ENCODE assay signal across 14 mouse cellular contexts in genomic region chr7:98174883-98175755, GRCm38 (mm10). TPM values are rescaled to one million over a fixed set of nuclear protein-coding genes. Genes with fewer than 3 reads are reported as not detected.
DNase-seq lines count a peak whose midpoint lies in the region; ATAC-seq and TF ChIP-seq lines count a peak whose summit lies in the region.
"Had no signal": no experiment of that assay in that cellular context is flagged by ENCODE, and none has a peak within 500 bp of the region (broad histone marks: within the 10 kb centered on the region; RNA-seq: fewer than 3 reads in every experiment).

No protein-coding gene starts in this region.

- ATAC-seq in megakaryocyte, adult 5-6 weeks (ENCODE audit: poor library complexity, severe bottlenecking) = no peak
- peak; percentile 66 for ATAC-seq in erythroblast, adult 5-6 weeks (replicated peaks; ENCODE audit: low FRiP score, poor library complexity, severe bottlenecking)
- peak; percentile 57 for ATAC-seq in liver, postnatal 0 days
- ATAC-seq: intestine, embryonic 15.5 days had no signal

- H3K36me3 ChIP-seq in heart, embryonic 10.5 days = no peaks in the 10 kb centered on the region
- peaks cover 31% of the 10 kb centered on the region for H3K36me3 ChIP-seq in megakaryocyte, embryonic 14.5 days (replicated peaks; ENCODE audit: low read length)
- no peaks in the 10 kb centered on the region for H3K36me3 ChIP-seq in liver, postnatal 0 days (replicated peaks; ENCODE audit: insufficient read depth, low read length)
- H3K36me3 ChIP-seq: intestine, embryonic 15.5 days; limb, embryonic 15.5 days had no signal

- 49% methylated on average over 4 of the region's 4 CpGs for WGBS in heart, embryonic 10.5 days
- WGBS in liver, postnatal 0 days (ENCODE audit: insufficient replicate concordance) = 60% methylated on average over 4 of the region's 4 CpGs

- intact Hi-C loops in heart, postnatal 10 days (cut with DNase I) = no loop called here

- peaks cover 7% of the 10 kb centered on the region; the same call in 1 of the 2 replicates for H3K27me3 ChIP-seq in heart, embryonic 10.5 days (ENCODE audit: insufficient read depth, poor library complexity, severe bottlenecking)
- H3K27me3 ChIP-seq in megakaryocyte, embryonic 14.5 days (replicated peaks) = no peaks in the 10 kb centered on the region
- no peaks in the 10 kb centered on the region for H3K27me3 ChIP-seq in liver, postnatal 0 days (ENCODE audit: insufficient read depth, low read length)
- H3K27me3 ChIP-seq: intestine, embryonic 15.5 days; limb, embryonic 15.5 days had no signal

- peak; percentile 90 for DNase-seq in heart, embryonic 10.5 days (ENCODE audit: low spot score)
- DNase-seq in heart, postnatal 10 days = no peak
- DNase-seq in liver, postnatal 0 days = peak; percentile 68
- no peak for DNase-seq in left cerebral cortex, adult 9 months (ENCODE audit: low spot score in 2 of 2)
- DNase-seq in adrenal gland, postnatal 14 days = no peak
- DNase-seq: cerebellum, adult 18-20 months; kidney, postnatal 36 days; thymus, postnatal 25 days had no signal

- H3K4me2 ChIP-seq in liver, postnatal 0 days (ENCODE audit: low read depth, low read length) = peak overlapping the region; percentile 90
- H3K4me2 ChIP-seq: limb, embryonic 15.5 days had no signal

- 0 out of 2 replicates have a peak overlapping the region, but pooled peaks have one; percentile 6 for H3K4me3 ChIP-seq in heart, embryonic 10.5 days
- peak overlapping the region; percentile 71 for H3K4me3 ChIP-seq in megakaryocyte, embryonic 14.5 days (replicated peaks)
- peak overlapping the region; percentile 81; the same call in 1 of the 2 replicates for H3K4me3 ChIP-seq in liver, postnatal 0 days (ENCODE audit: low read depth, low read length)
- H3K4me3 ChIP-seq: heart, adult 2 months; intestine, embryonic 15.5 days; limb, embryonic 15.5 days had no signal

- H3K9me3 ChIP-seq in heart, embryonic 10.5 days = no peaks in the 10 kb centered on the region
- no peaks in the 10 kb centered on the region for H3K9me3 ChIP-seq in megakaryocyte, embryonic 14.5 days
- H3K9me3 ChIP-seq in liver, postnatal 0 days (ENCODE audit: low read length) = no peaks in the 10 kb centered on the region
- H3K9me3 ChIP-seq: intestine, embryonic 15.5 days; limb, embryonic 15.5 days had no signal

- H3K9ac ChIP-seq in liver, postnatal 0 days (replicated peaks) = peak overlapping the region; percentile 67
- H3K9ac ChIP-seq: intestine, embryonic 15.5 days; limb, embryonic 15.5 days had no signal

- no peak for TF ChIP-seq CTCF in liver, postnatal 0 days (IDR thresholded peaks at IDR 0.05; ENCODE audit: low read depth)

- TF ChIP-seq EP300 in liver, postnatal 0 days (IDR thresholded peaks at IDR 0.05; ENCODE audit: low read depth) = peak; percentile 88

- peaks cover 75% of the 10 kb centered on the region for H3K4me1 ChIP-seq in heart, embryonic 10.5 days
- peaks cover 98% of the 10 kb centered on the region for H3K4me1 ChIP-seq in megakaryocyte, embryonic 14.5 days
- H3K4me1 ChIP-seq in liver, postnatal 0 days (ENCODE audit: insufficient read depth) = peaks cover 79% of the 10 kb centered on the region

- peak overlapping the region; percentile 75 for H3K27ac ChIP-seq in heart, embryonic 10.5 days
- H3K27ac ChIP-seq in liver, postnatal 0 days (ENCODE audit: low read depth) = peak overlapping the region; percentile 87
- H3K27ac ChIP-seq: heart, adult 2 months; intestine, embryonic 15.5 days; limb, embryonic 15.5 days had no signal

RNA-seq across cellular contexts. Expression of gene Capn5, which starts 3.0 kb away (rescaled TPM):
- 9.4 and 11.0 TPM in 2 replicates for polyA plus RNA-seq in heart, embryonic 10.5 days (2016; fragmentation: Nextera tagmentation; extraction: Ambion mirVana)
- total RNA-seq in heart, postnatal 10 days (2021) = 1 to 10 TPM; 1.9 to 3.0 TPM
- polyA plus RNA-seq in megakaryocyte, embryonic 14.5 days (2012; ENCODE audit: insufficient read depth, low replicate concordance) = 38.7 and 73.9 TPM in 2 replicates
- total RNA-seq in megakaryocyte, adult 5-6 weeks (2015) = 1.1 TPM in 2 replicates
- 0.73 and 0.89 TPM in 2 replicates for total RNA-seq in megakaryocyte, adult 5-6 weeks (2017)
- total RNA-seq in erythroblast, adult 5-6 weeks (2015; ENCODE audit: low replicate concordance) = 18.0 and 21.7 TPM in 2 replicates
- total RNA-seq in erythroblast, adult 5-6 weeks (2017; ENCODE audit: low replicate concordance) = 20.1 and 31.3 TPM in 2 replicates
- polyA plus RNA-seq in liver, postnatal 0 days (2015; fragmentation: Nextera tagmentation; extraction: Ambion mirVana) = 4.4 and 4.5 TPM in 2 replicates
- total RNA-seq in adrenal gland, postnatal 14 days (2021) = 6.2 and 9.8 TPM in 2 replicates

RNA-seq across cellular contexts. Expression of gene B3gnt6, which starts 24.2 kb away (rescaled TPM):
- 0.06 TPM in 1 of 2 replicates, not detected in the other for polyA plus RNA-seq in heart, embryonic 10.5 days (2016; fragmentation: Nextera tagmentation; extraction: Ambion mirVana)
- not detected for total RNA-seq in heart, postnatal 10 days (2021)
- not detected in 2 replicates for polyA plus RNA-seq in megakaryocyte, embryonic 14.5 days (2012; ENCODE audit: insufficient read depth, low replicate concordance)
- total RNA-seq in megakaryocyte, adult 5-6 weeks (2015) = 0.11 and 0.38 TPM in 2 replicates
- 0.28 and 0.59 TPM in 2 replicates for total RNA-seq in megakaryocyte, adult 5-6 weeks (2017)
- not detected in 2 replicates for total RNA-seq in erythroblast, adult 5-6 weeks (2015; ENCODE audit: low replicate concordance)
- not detected in 2 replicates for total RNA-seq in erythroblast, adult 5-6 weeks (2017; ENCODE audit: low replicate concordance)
- 0.05 TPM in 2 replicates for polyA plus RNA-seq in liver, postnatal 0 days (2015; fragmentation: Nextera tagmentation; extraction: Ambion mirVana)
- 5.6 and 8.5 TPM in 2 replicates for total RNA-seq in adrenal gland, postnatal 14 days (2021)
- total RNA-seq: heart, adult 2 months had no signal
- polyA plus RNA-seq: limb, embryonic 15.5 days had no signal

RNA-seq across cellular contexts. Expression of gene Omp, which starts 29.8 kb away (rescaled TPM):
- 0.33 TPM in 2 replicates for polyA plus RNA-seq in heart, embryonic 10.5 days (2016; fragmentation: Nextera tagmentation; extraction: Ambion mirVana)
- under 1 TPM; 0.12 to 0.14 TPM for total RNA-seq in heart, postnatal 10 days (2021)
- polyA plus RNA-seq in megakaryocyte, embryonic 14.5 days (2012; ENCODE audit: insufficient read depth, low replicate concordance) = 0.29 TPM in 1 of 2 replicates, not detected in the other
- not detected in 2 replicates for total RNA-seq in megakaryocyte, adult 5-6 weeks (2015)
- not detected in 2 replicates for total RNA-seq in megakaryocyte, adult 5-6 weeks (2017)
- total RNA-seq in erythroblast, adult 5-6 weeks (2015; ENCODE audit: low replicate concordance) = 4.8 and 5.0 TPM in 2 replicates
- 11.2 and 20.9 TPM in 2 replicates for total RNA-seq in erythroblast, adult 5-6 weeks (2017; ENCODE audit: low replicate concordance)
- 0.23 and 0.27 TPM in 2 replicates for polyA plus RNA-seq in liver, postnatal 0 days (2015; fragmentation: Nextera tagmentation; extraction: Ambion mirVana)
- total RNA-seq in adrenal gland, postnatal 14 days (2021) = 2.1 and 2.4 TPM in 2 replicates

RNA-seq across cellular contexts. Expression of gene Myo7a, which starts 55.8 kb away (rescaled TPM):
- 16.4 and 17.3 TPM in 2 replicates for polyA plus RNA-seq in heart, embryonic 10.5 days (2016; fragmentation: Nextera tagmentation; extraction: Ambion mirVana)
- total RNA-seq in heart, postnatal 10 days (2021) = 1 to 10 TPM; 4.2 to 4.6 TPM
- 37.5 and 149 TPM in 2 replicates for polyA plus RNA-seq in megakaryocyte, embryonic 14.5 days (2012; ENCODE audit: insufficient read depth, low replicate concordance)
- total RNA-seq in megakaryocyte, adult 5-6 weeks (2015) = 7.3 and 8.4 TPM in 2 replicates
- total RNA-seq in megakaryocyte, adult 5-6 weeks (2017) = 12.7 and 13.9 TPM in 2 replicates
- total RNA-seq in erythroblast, adult 5-6 weeks (2015; ENCODE audit: low replicate concordance) = 4.4 and 12.7 TPM in 2 replicates
- 2.8 and 7.0 TPM in 2 replicates for total RNA-seq in erythroblast, adult 5-6 weeks (2017; ENCODE audit: low replicate concordance)
- 6.5 and 7.6 TPM in 2 replicates for polyA plus RNA-seq in liver, postnatal 0 days (2015; fragmentation: Nextera tagmentation; extraction: Ambion mirVana)
- 58.6 and 86.2 TPM in 2 replicates for total RNA-seq in adrenal gland, postnatal 14 days (2021)

Comparison
In these comparisons a context has a peak if more than half of its experiments do, and no peak if none do; other contexts are left out.
1. DNase-seq: peak in heart, embryonic 10.5 days (single experiment) and liver, postnatal 0 days (single experiment); none in heart, postnatal 10 days (0 of 2), left cerebral cortex, adult 9 months (0 of 2) and adrenal gland, postnatal 14 days (single experiment).
2. H3K4me3 ChIP-seq: peak in every context shown above with its lines; median percentile 81 in liver, postnatal 0 days; 71 in megakaryocyte, embryonic 14.5 days; 6 in heart, embryonic 10.5 days.